In genomic region chr11:116672595-116672994, GRCm38 (mm10) we compare ENCODE assay signal across 7 mouse cellular contexts. TPM values are rescaled to one million over a fixed set of nuclear protein-coding genes. Genes with fewer than 3 reads are reported as not detected.
DNase-seq lines count a peak whose midpoint lies in the region; ATAC-seq and TF ChIP-seq lines count a peak whose summit lies in the region.

No protein-coding gene starts in this region.

- peak overlapping the region; percentile 94 for H3K4me3 ChIP-seq in testis, adult 2 months (ENCODE audit: control insufficient read depth, low read depth, low read length)
- peak overlapping the region; percentile 81 for H3K4me3 ChIP-seq in forebrain, embryonic 11.5 days (ENCODE audit: low read depth, low read length)
- peak overlapping the region; percentile 88 for H3K4me3 ChIP-seq in liver, embryonic 12.5 days

- no peaks in the 10 kb centered on the region for H3K9me3 ChIP-seq in forebrain, embryonic 11.5 days (ENCODE audit: control insufficient read depth, low read length)
- no peaks in the 10 kb centered on the region for H3K9me3 ChIP-seq in liver, embryonic 12.5 days (replicated peaks)

- H3K36me3 ChIP-seq in testis, adult 2 months (ENCODE audit: control insufficient read depth, insufficient read depth, low read length), result peaks cover 2% of the 10 kb centered on the region; the same call in 1 of the 2 replicates
- peaks cover 22% of the 10 kb centered on the region for H3K36me3 ChIP-seq in forebrain, embryonic 11.5 days (ENCODE audit: control insufficient read depth, insufficient read depth, low read length)
- peaks cover 50% of the 10 kb centered on the region for H3K36me3 ChIP-seq in liver, embryonic 12.5 days

- H3K4me1 ChIP-seq in testis, adult 2 months (ENCODE audit: control insufficient read depth, insufficient read depth, low read length), result peaks cover 18% of the 10 kb centered on the region
- peaks cover 7% of the 10 kb centered on the region; the same call in 1 of the 2 replicates for H3K4me1 ChIP-seq in forebrain, embryonic 11.5 days (replicated peaks; ENCODE audit: control insufficient read depth, insufficient read depth, low read length)
- H3K4me1 ChIP-seq in liver, embryonic 12.5 days, result peaks cover 67% of the 10 kb centered on the region

- H3K27ac ChIP-seq in testis, adult 2 months (ENCODE audit: control insufficient read depth, insufficient read depth, low read depth, low read length), result no peak overlapping the region
- no peak overlapping the region for H3K27ac ChIP-seq in forebrain, embryonic 11.5 days (ENCODE audit: low read depth, low read length)
- peak overlapping the region; percentile 84 for H3K27ac ChIP-seq in liver, embryonic 12.5 days

- no peak for TF ChIP-seq POLR2A in testis, adult 2 months (IDR thresholded peaks at IDR 0.05; ENCODE audit: control insufficient read depth, low read depth, low read length)

- no peak for DNase-seq in testis, postnatal 14 days (ENCODE audit: low spot score)
- no peak for DNase-seq in forebrain, embryonic 11.5 days (ENCODE audit: low spot score)
- no peak for DNase-seq in cerebellum, adult 18-20 months
- no peak for DNase-seq in T-cell, adult 2 months (ENCODE audit: low spot score)
- no peak for DNase-seq in right cerebral cortex, adult 18-20 months

- no peak for TF ChIP-seq CTCF in testis, adult 2 months (IDR thresholded peaks at IDR 0.05; ENCODE audit: control insufficient read depth, insufficient read depth, insufficient replicate concordance, low read depth, low read length)

- H3K9ac ChIP-seq in forebrain, embryonic 11.5 days (ENCODE audit: low read length), result peak overlapping the region; percentile 83
- peak overlapping the region; percentile 91 for H3K9ac ChIP-seq in liver, embryonic 12.5 days

- no peaks in the 10 kb centered on the region for H3K27me3 ChIP-seq in testis, adult 2 months (ENCODE audit: control insufficient read depth, insufficient read depth, low read length)
- no peaks in the 10 kb centered on the region for H3K27me3 ChIP-seq in forebrain, embryonic 11.5 days (ENCODE audit: control insufficient read depth, insufficient read depth, low read length)
- no peaks in the 10 kb centered on the region for H3K27me3 ChIP-seq in liver, embryonic 12.5 days (replicated peaks)

- no peak for ATAC-seq in forebrain, embryonic 11.5 days (replicated peaks; ENCODE audit: low FRiP score)
- ATAC-seq in liver, embryonic 12.5 days, result no peak

- 20% methylated on average over 7 of the region's 7 CpGs for WGBS in forebrain, embryonic 11.5 days
- 11% methylated on average over 7 of the region's 7 CpGs for WGBS in liver, embryonic 12.5 days (ENCODE audit: insufficient replicate concordance)

- H3K4me2 ChIP-seq in forebrain, embryonic 11.5 days (ENCODE audit: low read depth, low read length, severe bottlenecking), result peak overlapping the region; percentile 86
- peak overlapping the region; percentile 84 for H3K4me2 ChIP-seq in liver, embryonic 12.5 days

RNA-seq across cellular contexts. Expression of gene Cygb, which starts 18.5 kb away (rescaled TPM):
- polyA plus RNA-seq in testis, adult 2 months (2012; rRNA removed), result 3.7 and 5.5 TPM in 2 replicates
- 1.7 TPM in 2 replicates for polyA plus RNA-seq in forebrain, embryonic 11.5 days (2014; fragmentation: Nextera tagmentation; extraction: Ambion mirVana)
- polyA plus RNA-seq in liver, embryonic 12.5 days (2016; fragmentation: Nextera tagmentation; extraction: Ambion mirVana), result 0.83 and 1.2 TPM in 2 replicates

RNA-seq across cellular contexts. Expression of gene Prcd, which starts 19.3 kb away (rescaled TPM):
- polyA plus RNA-seq in testis, adult 2 months (2012; rRNA removed), result 7.8 and 8.4 TPM in 2 replicates
- 0.23 and 0.67 TPM in 2 replicates for polyA plus RNA-seq in forebrain, embryonic 11.5 days (2014; fragmentation: Nextera tagmentation; extraction: Ambion mirVana)
- 0.19 and 0.41 TPM in 2 replicates for polyA plus RNA-seq in liver, embryonic 12.5 days (2016; fragmentation: Nextera tagmentation; extraction: Ambion mirVana)

RNA-seq across cellular contexts. Expression of gene Rhbdf2, which starts 45.8 kb away (rescaled TPM):
- polyA plus RNA-seq in testis, adult 2 months (2012; rRNA removed), result 6.3 and 7.5 TPM in 2 replicates
- polyA plus RNA-seq in forebrain, embryonic 11.5 days (2014; fragmentation: Nextera tagmentation; extraction: Ambion mirVana), result 2.5 and 2.7 TPM in 2 replicates
- 8.0 and 8.5 TPM in 2 replicates for polyA plus RNA-seq in liver, embryonic 12.5 days (2016; fragmentation: Nextera tagmentation; extraction: Ambion mirVana)
